Mouse (Mus musculus) cerebellum, postnatal 14 days (tissue): ENCODE results near the gene Erich6.
"Not testable (repeated sequence)": the region's sequence is repeated elsewhere in the genome, so short reads cannot be mapped to it uniquely, and the experiment has no call there.

Experiments used
- DNase-seq, 2 experiments: peaks; one replicate each; pipeline ENCODE4 v3.0.0; 2021; ENCODE audit warnings: mixed read lengths in 2 of 2

The Erich6 gene

GRCm38 (mm10) chr3:58631693-58632092 lies 5.3 kb downstream of the Erich6 start:
- DNase-seq, result no peak

DNA sequence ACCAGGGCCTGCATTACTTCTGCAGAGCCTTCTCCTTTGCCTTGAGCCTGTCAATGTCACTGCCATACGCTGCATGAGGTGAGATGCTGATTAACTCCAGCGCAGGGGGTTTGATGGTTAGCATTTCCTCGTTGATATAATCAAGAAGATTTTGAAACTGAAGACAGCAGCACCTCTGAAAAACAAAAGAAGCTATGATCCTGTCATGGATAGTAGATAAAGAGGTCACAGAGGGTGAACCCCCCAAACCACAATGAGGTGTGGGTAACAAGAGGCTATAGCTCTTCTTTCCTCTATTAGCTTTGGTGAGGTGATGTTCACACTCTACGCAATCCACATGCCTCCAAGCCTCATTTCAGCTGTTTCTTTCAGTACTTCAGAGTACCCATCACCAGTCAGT lies 12.0 kb downstream of the Erich6 start:
- no peak for DNase-seq

GRCm38 (mm10) chr3:58622665-58623394 lies 14.2 kb downstream of the Erich6 start:
- no peak for DNase-seq

GRCm38 (mm10) chr3:58621066-58621465 lies 15.9 kb downstream of the Erich6 start:
- DNase-seq, result peak in 1 of 2 experiments; percentile 9

- DNase-seq, result no peak
Measured at GRCm38 (mm10) chr3:58609985-58610384, 27.0 kb downstream of the Erich6 start.

DNA sequence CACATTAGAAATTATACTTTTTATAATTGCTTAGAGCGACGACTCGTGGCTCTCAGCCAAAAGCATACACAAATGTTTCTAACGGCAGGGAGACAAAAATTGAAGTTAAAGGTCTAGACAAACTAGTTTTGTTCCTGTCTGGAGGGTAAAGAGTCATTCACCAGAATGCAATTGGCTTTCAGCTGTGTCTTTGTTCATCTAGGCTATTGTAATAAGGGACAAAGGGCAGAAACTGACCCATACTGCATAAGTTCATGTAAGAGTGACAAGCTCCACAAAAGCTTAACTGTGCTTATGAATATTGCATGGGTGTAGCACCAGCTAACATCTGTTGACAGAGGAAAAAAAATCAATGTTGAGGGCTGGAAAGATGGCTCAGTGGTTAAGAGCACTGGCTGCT lies 28.5 kb downstream of the Erich6 start:
- no peak for DNase-seq

- DNase-seq, result no peak
Measured at GRCm38 (mm10) chr3:58593623-58594022, 43.4 kb downstream of the Erich6 start.

DNA sequence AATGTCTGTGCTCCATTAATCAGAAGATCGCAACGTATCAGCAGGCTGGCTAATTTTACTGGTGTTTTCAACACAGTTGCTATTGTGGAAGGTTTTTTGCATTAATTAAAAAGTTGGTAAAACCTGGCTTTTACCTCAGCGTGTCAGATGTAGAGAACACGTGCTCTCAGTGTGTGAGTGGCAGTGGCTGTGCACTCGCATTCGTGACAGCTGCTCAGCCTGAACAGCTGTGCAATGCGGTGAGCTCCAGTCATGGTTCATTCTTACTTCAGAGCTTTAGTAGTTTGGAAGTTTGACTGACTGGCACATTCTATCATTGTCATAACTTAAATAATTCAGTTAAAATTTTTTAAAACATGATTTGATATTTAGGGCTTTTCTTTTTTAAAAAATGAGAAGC lies 44.3 kb downstream of the Erich6 start:
- DNase-seq, result not testable (repeated sequence)

- DNase-seq, result not testable (repeated sequence)
Measured at GRCm38 (mm10) chr3:58590544-58590943, 46.5 kb downstream of the Erich6 start.

DNA sequence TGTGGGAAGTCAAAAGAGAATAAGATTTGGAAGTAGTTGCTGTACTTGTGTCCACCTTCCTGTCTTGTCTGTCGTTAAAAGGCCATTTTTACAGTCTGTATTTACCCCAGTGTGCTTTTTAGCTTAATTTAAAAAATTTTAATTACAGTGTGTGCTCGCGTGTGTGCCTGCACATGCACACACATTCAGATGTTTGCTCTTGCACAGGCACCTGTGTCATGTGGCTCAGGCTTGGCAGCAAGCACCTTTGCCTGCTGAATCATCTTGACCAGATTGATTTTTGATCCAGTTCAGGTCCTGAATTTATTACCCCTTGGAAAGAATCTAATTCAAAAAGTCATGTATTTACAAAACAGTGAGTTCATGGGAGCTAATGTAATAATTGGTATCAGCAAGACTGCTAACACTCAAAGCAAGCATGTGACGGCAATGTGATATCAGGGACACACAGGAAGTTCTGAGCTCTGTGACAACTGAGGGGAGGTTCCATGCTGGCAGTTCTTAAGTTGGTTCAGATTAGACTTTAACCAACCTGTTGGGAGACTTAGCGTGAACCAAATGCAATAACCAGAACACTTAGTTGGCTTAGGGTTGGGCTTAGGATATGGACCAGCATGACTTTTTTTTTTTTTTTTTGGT lies 54.1 kb downstream of the Erich6 start:
- DNase-seq, result no peak

DNA sequence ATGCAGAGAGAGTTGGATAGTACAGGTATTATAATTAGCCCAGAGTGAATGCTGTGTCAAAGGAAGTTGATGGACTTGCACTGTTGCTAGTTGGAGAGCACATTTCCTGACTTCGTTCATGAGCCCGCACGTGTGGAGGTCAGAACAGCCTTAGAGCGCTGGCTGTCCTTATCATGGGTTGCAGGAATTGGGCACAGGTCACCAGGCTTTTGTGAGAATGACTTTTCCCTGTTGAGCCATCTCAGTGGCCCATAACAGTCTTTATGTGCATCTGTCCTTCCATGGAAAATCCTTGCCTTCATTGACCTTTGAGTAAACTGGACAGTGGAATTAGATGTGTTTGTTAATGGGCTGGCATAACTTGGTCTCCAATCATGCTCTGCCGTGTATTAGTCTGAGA lies 54.7 kb downstream of the Erich6 start:
- no peak for DNase-seq

- no peak for DNase-seq
Measured at GRCm38 (mm10) chr3:58581530-58581929, 55.5 kb downstream of the Erich6 start.

GRCm38 (mm10) chr3:58577506-58578050 lies 59.4 kb downstream of the Erich6 start:
- DNase-seq, result peak in 1 of 2 experiments; percentile 19

DNA sequence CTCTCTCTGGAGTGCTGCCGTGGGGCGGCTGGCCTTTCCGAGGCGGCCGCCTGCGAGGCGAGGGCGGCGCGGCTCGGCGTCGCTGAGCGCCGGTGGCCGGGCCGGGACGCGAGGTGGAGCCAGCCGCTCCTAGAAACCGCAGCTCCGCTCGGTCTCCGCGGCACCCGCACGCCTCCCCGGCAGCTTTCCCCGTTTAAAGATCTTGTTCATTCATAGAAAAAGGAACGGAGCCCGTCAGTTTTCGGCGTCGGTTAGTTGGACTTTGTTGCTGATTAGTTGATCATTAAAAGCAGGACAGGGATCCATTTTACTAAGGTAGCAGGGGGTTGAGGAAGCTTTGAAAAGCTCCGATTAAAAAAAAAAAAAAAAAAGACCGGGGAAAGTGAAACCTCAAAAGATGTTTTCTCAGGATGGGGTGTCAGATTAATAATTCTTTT lies 59.9 kb downstream of the Erich6 start:
- DNase-seq, result peak in 1 of 2 experiments; percentile 73

DNA sequence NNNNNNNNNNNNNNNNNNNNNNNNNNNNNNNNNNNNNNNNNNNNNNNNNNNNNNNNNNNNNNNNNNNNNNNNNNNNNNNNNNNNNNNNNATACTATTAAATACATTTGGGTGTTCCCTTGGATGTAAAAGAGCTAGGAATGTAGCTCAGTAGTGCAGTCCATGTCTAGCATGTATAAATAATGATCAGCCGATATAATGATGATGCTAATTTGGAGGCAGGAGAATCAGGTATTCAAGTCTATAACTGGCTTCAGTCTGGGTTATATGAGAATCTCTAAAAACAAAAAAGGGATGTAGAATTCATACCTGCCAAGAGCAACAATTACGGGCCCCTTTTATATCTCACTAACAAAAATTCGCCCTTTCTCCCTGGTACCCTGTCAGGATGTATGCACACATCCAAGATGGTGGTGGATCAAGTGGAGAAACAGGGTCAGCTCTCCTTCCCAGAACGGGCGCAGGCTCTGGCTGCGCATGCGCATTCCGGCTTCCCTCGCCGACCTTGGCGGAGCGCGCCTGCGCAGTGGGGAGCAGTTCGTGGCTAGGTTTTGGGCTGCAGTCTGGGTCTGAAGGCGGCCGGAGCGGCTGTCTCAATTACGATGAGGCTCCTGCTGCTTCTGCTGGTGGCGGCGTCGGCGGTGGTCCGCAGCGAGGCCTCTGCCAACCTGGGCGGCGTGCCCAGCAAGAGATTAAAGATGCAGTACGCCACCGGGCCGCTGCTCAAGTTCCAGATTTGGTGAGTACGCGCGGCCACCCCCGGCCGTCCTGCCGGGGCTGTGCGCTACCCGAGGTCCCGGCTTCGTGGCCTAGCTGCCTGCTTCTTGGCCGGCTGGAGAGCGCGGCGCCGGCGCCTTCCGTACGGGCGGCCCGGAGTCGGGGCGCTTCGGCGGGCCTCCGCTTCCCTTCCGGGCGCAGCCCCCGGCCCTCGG lies 60.6 kb downstream of the Erich6 start, which contains the start of gene Selenot:
Selenot (plus strand) TSS at position 500 of the 930 bp plus-strand sequence.
- DNase-seq, result peak; percentile 99 to 100

DNA sequence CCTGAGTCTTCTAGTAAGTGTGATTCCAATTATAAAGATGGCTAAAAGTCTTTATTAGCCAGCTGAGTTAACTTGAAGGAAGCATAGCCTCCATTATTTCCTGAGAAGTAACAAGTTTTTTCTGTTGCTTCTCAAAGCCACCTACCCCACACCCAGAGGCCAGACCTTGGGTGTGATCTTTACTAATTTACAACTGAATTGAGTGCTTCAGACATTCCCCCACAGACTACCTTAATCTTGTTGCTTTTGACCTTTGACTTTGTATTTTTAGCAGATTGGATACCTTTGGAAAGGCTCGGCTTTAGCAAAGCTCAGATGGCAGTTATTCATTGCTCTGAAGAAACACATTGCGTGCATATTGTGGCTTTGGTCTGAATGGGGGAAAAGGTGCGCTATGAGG lies 66.2 kb downstream of the Erich6 start:
- no peak for DNase-seq
